Mouse (Mus musculus) liver, adult 2 months (tissue): ENCODE data around the gene Tenm2.

Experiments used
- CTCF ChIP-seq: fragments of 200-500 bp; IDR thresholded peaks from 2 replicates; pipeline ENCODE4 v1.5.1; 2011; ENCODE audit warnings: low read depth, low read length, control low read depth
- POLR2A ChIP-seq: fragments of 200-500 bp; IDR thresholded peaks from 2 replicates; pipeline ENCODE4 v1.6.1; 2011; ENCODE audit warnings: low read length, control low read depth; ENCODE audit not compliant: insufficient read depth; ENCODE audit errors: extremely low read depth

GRCm38 (mm10) chr11:36272149-36272548, 963.6 kb downstream of the Tenm2 start:
- TF ChIP-seq POLR2A (no peak), CTCF (no peak)
